Mouse (Mus musculus): ENCODE measurements around the gene Itih1.

DNA sequence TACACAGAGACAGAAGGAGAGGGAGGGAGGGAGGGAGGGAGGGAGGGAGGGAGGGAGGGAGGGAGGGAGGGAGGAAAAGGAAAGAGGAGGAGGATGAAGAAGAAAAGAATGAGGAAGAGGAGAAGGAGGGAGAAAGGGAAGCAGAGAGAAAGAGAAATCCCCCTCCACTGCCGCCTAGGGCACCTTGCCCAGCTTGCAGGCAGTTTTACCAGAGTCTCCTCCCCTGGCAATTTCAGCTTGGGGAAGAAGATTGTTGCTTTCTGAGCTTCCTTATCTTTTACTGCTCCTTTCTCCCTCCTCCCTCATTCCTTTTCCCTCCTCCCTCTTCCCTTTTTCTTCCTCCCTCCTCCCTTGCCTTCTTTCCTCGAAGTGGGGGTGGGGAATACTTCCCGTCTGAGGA lies 40.1 kb downstream of the Itih1 start:
- TF ChIP-seq ZNF384 (IDR thresholded peaks at IDR 0.05; ENCODE audit: low read depth, low read length) (no peak), CHD2 (IDR thresholded peaks at IDR 0.05; ENCODE audit: low read depth, low read length) (no peak), MAFK (IDR thresholded peaks at IDR 0.05; ENCODE audit: insufficient read depth, low read depth, low read length) (no peak)
